Mouse (Mus musculus) urinary bladder, adult 18-20 months (tissue): Measurements from ENCODE around the gene Cdkal1.

Experiments
- DNase-seq, 2 experiments: peaks; one replicate each; pipeline ENCODE4 v3.0.0; 2022; ENCODE audit warnings: low spot score in 2 of 2, mixed read lengths in 2 of 2

Cdkal1 gene

GRCm38 (mm10) chr13:29353888-29354415, 501.5 kb downstream of the Cdkal1 start:
- DNase-seq = no peak

DNA sequence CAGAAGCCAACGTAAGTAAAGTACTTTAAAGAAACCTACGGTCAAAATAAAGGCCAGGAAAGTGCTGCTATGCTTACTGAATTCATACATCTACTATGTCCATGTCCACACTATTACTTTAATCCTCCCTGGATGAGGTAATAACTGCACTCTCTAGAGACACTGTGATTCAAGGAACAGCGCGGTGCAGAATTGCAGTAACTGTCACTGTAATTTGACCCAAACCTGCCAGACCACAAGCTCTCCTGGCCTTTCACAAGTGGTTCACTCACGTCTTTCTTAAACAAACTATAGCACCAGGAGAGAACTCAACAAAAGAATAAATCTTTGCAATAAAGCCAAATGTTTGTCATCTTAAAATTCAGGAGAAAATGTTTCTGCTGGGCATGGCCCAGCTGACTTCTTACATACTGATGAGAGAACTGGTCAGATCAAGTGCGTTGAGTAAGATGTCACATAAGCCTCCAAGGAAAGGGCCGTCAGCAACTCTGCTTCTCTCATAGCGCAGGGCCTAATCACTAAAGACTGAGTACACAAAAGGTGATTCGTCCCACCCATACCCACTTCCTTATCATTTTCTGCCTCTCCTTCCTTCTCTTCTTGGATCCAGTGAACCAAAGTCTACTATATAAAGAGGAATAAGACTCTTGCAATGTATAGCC, 504.3 kb downstream of the Cdkal1 start:
- no peak for DNase-seq

- no peak for DNase-seq
Observed at GRCm38 (mm10) chr13:29350004-29350403, 505.5 kb downstream of the Cdkal1 start.

GRCm38 (mm10) chr13:29349386-29349961, 506.0 kb downstream of the Cdkal1 start:
- no peak for DNase-seq

DNA sequence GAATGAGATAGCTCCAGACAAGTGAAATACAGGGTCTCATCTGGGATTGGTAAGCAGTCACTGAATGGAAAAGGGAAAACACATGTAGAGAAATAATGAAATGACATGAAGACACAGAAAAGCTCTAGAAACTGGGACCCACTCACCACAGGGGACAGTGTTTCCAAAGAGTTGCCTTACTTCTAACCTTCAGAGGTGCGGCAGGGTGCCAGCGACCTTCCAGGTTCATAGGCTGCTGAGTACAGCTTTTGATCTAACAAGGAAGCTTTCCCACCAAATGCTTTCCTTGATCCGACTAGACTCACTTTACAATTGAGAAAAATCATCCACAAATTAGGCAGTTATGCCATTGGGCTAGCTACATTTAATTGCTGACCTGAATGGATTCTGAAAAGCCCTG, 507.1 kb downstream of the Cdkal1 start:
- DNase-seq = no peak

- DNase-seq = no peak
Observed at GRCm38 (mm10) chr13:29332640-29333412, 522.6 kb downstream of the Cdkal1 start.

DNA sequence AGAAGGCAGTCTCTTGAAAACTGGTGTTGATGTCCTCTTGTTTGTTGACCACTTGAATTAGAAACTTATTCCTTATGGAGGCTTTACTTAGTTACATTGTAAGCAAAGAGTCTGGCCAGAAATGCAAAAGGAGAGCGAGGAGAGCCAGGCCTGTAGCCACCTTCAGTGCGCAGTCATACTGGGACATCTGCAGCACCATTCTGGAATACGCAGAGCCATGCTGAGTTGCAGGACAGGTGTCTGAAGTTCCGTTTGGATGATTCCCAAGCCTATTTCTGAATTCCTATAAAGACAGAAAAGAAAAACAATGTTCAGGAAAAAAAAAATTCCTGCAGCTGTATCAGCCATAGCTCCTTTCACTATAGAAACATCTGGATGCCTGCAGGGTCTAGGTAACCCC, 529.5 kb downstream of the Cdkal1 start:
- DNase-seq = no peak

GRCm38 (mm10) chr13:29320421-29320820, 535.1 kb downstream of the Cdkal1 start:
- DNase-seq = no peak

DNA sequence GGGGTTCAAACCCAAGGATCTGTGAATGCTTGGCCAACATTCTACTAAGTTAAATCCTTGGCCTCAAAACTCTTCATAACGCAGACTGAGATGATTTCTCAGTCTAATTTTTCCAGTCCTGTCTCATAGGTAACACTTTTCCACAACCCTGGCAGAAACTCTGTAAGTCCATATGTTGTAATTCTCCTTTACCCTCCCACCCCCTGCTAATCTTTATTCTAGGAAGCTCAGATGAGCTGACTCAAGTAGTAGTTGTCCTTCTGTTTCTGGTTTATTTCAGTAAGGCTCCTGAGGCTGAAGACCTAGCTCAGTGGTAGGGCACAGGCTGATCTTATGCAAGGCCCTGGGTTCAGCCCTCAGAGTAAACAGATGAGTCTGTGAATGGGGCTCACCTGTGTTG, 537.8 kb downstream of the Cdkal1 start:
- DNase-seq = no peak

DNA sequence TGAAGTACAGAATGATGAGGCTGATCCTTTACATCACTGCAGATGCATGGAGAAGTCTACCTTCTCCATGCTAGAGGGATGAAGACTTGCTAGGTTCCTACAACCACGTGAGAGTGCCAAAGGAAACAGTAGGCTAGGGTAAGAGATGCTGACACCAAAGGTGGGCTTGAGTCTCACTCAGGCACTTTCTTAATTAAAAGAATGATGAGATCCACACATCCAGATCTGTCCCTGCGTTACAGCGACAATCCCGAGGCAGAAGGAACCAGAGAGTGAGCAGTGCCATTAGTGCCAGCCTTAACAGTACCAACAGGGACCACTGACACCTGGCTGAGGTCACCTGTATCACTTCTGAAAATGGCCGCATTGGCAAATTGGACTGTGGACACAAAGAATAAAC, 539.2 kb downstream of the Cdkal1 start:
- no peak for DNase-seq

DNA sequence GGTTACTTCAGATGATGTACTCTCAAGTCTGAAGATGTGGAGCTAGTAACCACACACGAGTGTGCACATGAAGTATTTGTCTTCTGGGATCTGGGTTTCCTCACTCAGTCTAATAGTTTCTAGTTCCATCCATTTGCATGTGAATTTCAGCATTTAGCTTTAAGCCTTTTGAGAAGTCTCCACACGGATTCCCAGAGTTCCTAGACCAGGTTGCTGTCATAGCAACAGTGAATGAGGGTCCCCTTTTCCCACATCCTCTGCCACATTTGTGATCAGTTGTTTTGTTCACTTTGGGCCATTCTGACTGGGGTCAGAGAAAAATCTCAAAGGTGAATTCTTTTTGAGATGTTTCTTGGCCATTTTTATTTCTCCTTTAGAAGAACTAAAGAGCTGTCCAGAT, 543.4 kb downstream of the Cdkal1 start:
- no peak for DNase-seq

GRCm38 (mm10) chr13:29307420-29307819, 548.1 kb downstream of the Cdkal1 start:
- no peak for DNase-seq

DNA sequence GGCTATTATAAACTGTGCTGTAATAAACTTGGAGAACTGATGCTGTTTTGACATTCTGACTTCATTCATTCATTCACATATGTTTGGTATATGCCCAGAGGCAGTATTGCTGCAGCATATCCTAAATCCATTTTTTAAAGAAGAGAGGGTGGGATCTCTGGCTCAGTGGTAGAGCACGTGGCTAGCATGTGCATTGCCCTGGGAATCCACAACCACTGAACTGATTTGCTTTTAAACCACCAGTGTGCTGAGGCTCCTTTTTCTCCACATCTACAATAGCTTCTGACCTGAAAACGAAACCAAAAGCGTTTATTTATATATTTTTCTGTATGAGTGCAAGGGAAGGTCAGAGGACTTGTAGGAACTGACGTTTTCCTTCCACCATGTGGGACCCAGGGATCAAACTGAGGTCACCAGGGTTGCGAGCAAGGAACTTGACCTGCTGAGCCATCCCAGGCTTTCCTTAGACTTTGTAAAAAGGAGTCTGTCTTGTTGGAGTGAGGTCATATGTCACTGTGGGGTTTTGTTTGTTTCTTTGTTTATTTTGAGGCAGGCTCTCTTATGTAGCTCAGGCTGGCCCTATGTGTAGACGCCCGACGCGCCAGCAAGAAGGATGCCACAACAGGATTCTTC, 562.8 kb downstream of the Cdkal1 start:
- DNase-seq = no peak

GRCm38 (mm10) chr13:29290569-29290968, 564.9 kb downstream of the Cdkal1 start:
- DNase-seq = no peak

- DNase-seq = no peak
Observed at GRCm38 (mm10) chr13:29285058-29285457, 570.4 kb downstream of the Cdkal1 start.

- no peak for DNase-seq
Observed at GRCm38 (mm10) chr13:29281556-29281955, 573.9 kb downstream of the Cdkal1 start.

DNA sequence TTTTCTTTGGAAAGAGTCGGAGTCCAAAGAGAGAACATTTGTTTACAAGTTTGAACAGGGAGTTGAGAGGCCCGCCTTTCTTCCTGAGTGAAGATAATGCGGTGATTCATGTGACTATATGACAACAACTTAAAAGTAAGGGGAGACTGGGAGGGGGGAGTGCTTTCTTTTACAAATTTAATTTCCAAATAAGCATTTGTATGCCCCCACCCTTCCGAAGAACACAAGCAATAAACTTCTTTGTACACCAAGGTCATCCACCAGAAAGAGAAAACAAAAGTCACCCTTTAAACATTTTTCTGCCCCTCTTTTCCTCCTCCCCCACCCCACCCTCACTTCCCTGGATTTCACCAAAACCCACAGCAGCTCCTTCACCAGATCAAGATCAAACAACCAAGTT, 577.3 kb downstream of the Cdkal1 start:
- DNase-seq = no peak

- DNase-seq = no peak
Observed at GRCm38 (mm10) chr13:29274296-29274695, 581.2 kb downstream of the Cdkal1 start.

GRCm38 (mm10) chr13:29273693-29274221, 581.7 kb downstream of the Cdkal1 start:
- DNase-seq = no peak

DNA sequence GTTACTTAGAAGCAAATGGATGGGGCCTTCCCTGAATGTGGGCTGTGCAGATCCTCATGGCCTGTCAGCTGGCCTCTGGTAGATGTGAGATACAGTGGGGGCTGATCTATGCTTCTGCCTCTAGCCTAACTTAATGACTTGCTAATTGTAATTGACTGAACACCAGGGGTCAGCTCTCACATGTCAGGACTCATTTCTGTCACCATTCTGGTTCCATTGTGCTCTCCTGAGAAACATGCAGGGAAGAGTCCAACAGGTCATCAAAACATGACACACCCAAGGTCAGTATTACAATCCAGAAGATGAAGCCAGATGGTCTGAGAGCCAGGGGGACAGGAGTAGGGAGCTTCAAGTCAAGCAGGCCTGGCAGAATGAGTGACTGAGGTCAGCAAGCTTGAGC, 584.0 kb downstream of the Cdkal1 start:
- DNase-seq = no peak

- DNase-seq = no peak
Observed at GRCm38 (mm10) chr13:29264015-29264711, 591.3 kb downstream of the Cdkal1 start.
